In genomic region chr13:51644829-51645789, GRCm38 (mm10) we compare ENCODE assay signal across 8 mouse cellular contexts. TPM values are rescaled to one million over a fixed set of nuclear protein-coding genes. Genes with fewer than 3 reads are reported as not detected.
DNase-seq lines count a peak whose midpoint lies in the region; ATAC-seq lines count a peak whose summit lies in the region.

Gene Cks2 (plus strand): TSS chr13:51645232.

- WGBS in intestine, embryonic 14.5 days = under 1% methylated on average over 83 of the region's 83 CpGs

- peak within 1 kb of the TSS; percentile 64 for H3K4me3 ChIP-seq in intestine, embryonic 14.5 days (ENCODE audit: low read depth, low read length)

- H3K36me3 ChIP-seq in intestine, embryonic 14.5 days (ENCODE audit: control insufficient read depth, insufficient read depth, low read length) = peaks cover 9% of the 10 kb centered on the region; the same call in 1 of the 2 replicates

- ATAC-seq in intestine, embryonic 14.5 days (replicated peaks; ENCODE audit: low FRiP score, low TSS enrichment, low read depth) = peak; percentile 96

- intact Hi-C loops in left cerebral cortex, postnatal 14 days (cut with DNase I) = no loop called here

- H3K9ac ChIP-seq in intestine, embryonic 14.5 days (ENCODE audit: low read length) = peak within 1 kb of the TSS; percentile 81

- peak within 1 kb of the TSS; percentile 70 for H3K27ac ChIP-seq in intestine, embryonic 14.5 days (ENCODE audit: low read depth)

- no peaks in the 10 kb centered on the region for H3K9me3 ChIP-seq in intestine, embryonic 14.5 days (ENCODE audit: control insufficient read depth, low read length)

- peak; percentile 86 to 88 for DNase-seq in adrenal gland, adult 18-20 months (ENCODE audit: low spot score in 2 of 2)
- peak; percentile 100 for DNase-seq in embryo, embryonic 11 days
- peak; percentile 96 for DNase-seq in gastrocnemius, postnatal 25 days
- DNase-seq in intestine, embryonic 14.5 days (ENCODE audit: low spot score) = peak; percentile 95
- peak; percentile 99 for DNase-seq in left cerebral cortex, postnatal 14 days (ENCODE audit: low spot score in 2 of 2)
- DNase-seq in mesoderm, embryonic 11.5 days (ENCODE audit: low read depth, low spot score) = peak; percentile 100
- DNase-seq in right cerebral cortex, postnatal 36 days (ENCODE audit: low spot score in 2 of 2) = peak; percentile 98 to 99
- DNase-seq in yolk sac, embryonic 10.5 days (ENCODE audit: low spot score) = peak; percentile 100

- peak within 1 kb of the TSS; percentile 81 for H3K4me2 ChIP-seq in intestine, embryonic 14.5 days (ENCODE audit: low read length)

- no peaks in the 10 kb centered on the region for H3K27me3 ChIP-seq in intestine, embryonic 14.5 days (replicated peaks; ENCODE audit: control insufficient read depth, insufficient read depth, low read length)

- peaks cover 14% of the 10 kb centered on the region for H3K4me1 ChIP-seq in intestine, embryonic 14.5 days (replicated peaks; ENCODE audit: control insufficient read depth, insufficient read depth, low read length)

RNA-seq across cellular contexts. Expression of gene Cks2, which starts in this region (rescaled TPM):
- 1 to 10 TPM; 2.8 to 8.5 TPM for total RNA-seq in adrenal gland, adult 18-20 months (2021)
- total RNA-seq in gastrocnemius, postnatal 25 days (2021) = 1 to 10 TPM in 1 of 2 experiments, not detected in 1; 1.8 TPM
- 391 and 395 TPM in 2 replicates for polyA plus RNA-seq in intestine, embryonic 14.5 days (2014; fragmentation: Nextera tagmentation; extraction: Ambion mirVana)
- 1 to 10 TPM; 2.4 to 3.6 TPM for total RNA-seq in left cerebral cortex, postnatal 14 days (2021)

Comparison
In these comparisons a context has a peak if more than half of its experiments do, and no peak if none do; other contexts are left out.
1. Peak in every context shown above with its lines: DNase-seq, ATAC-seq, H3K4me3 ChIP-seq and H3K27ac ChIP-seq.